Mouse (Mus musculus) small intestine, adult 2 months (tissue): ENCODE results near the gene Ppp4r4.

ENCODE experiments used
- CTCF ChIP-seq: fragments of 200-500 bp; IDR thresholded peaks from 2 replicates; pipeline ENCODE4 v1.5.1; 2012; ENCODE audit warnings: low read depth, mild to moderate bottlenecking, control low read depth, inconsistent platforms, low read length, moderate library complexity, mixed read lengths; ENCODE audit not compliant: insufficient replicate concordance, insufficient read length; ENCODE audit errors: extremely low read depth
- POLR2A ChIP-seq: fragments of 200-500 bp; IDR thresholded peaks from 2 replicates; pipeline ENCODE4 v1.6.1; 2012; ENCODE audit warnings: low read depth, mild to moderate bottlenecking, control low read depth, inconsistent platforms, low read length, moderate library complexity

GRCm38 (mm10) chr12:103547438-103547837, 15.4 kb downstream of the Ppp4r4 start:
- no peak for TF ChIP-seq POLR2A
- TF ChIP-seq CTCF = no peak
